Mouse (Mus musculus) E14TG2a.4 (cell line): ENCODE measurements around the gene Katna1.

Source experiments
- CTCF ChIP-seq: conservative IDR thresholded peaks from 2 replicates; pipeline ENCODE4 v1.5.1; 2014; ENCODE audit warnings: low read length
- POU5F1 ChIP-seq: IDR thresholded peaks from 2 replicates; pipeline ENCODE4 v1.6.1; 2014; ENCODE audit warnings: low read length, borderline replicate concordance

GRCm38 (mm10) chr10:7731582-7731981 lies 5.8 kb downstream of the Katna1 start:
- TF ChIP-seq CTCF, result no peak
- no peak for TF ChIP-seq POU5F1
